20 mouse cellular contexts compared by ENCODE assay signal in genomic region chr6:115315770-115316169, GRCm38 (mm10). TPM values are rescaled to one million over a fixed set of nuclear protein-coding genes. Genes with fewer than 3 reads are reported as not detected.
A peak's percentile ranks its signal among the peaks of the same experiment; 100 is the strongest.
DNase-seq lines count a peak whose midpoint lies in the region; ATAC-seq and TF ChIP-seq lines count a peak whose summit lies in the region.
"Had no signal": no experiment of that assay in that cellular context is flagged by ENCODE, and none has a peak within 500 bp of the region (broad histone marks: within the 10 kb centered on the region; RNA-seq: fewer than 3 reads in every experiment).

No protein-coding gene starts in this region.

- no peaks in the 10 kb centered on the region for H3K27me3 ChIP-seq in Patski
- H3K27me3 ChIP-seq in intestine, embryonic 15.5 days (replicated peaks): no peaks in the 10 kb centered on the region
- no peaks in the 10 kb centered on the region for H3K27me3 ChIP-seq in stomach, embryonic 15.5 days (replicated peaks)
- H3K27me3 ChIP-seq: embryonic facial prominence, embryonic 12.5 days; hindbrain, embryonic 13.5 days; midbrain, embryonic 15.5 days had no signal

- no peak for TF ChIP-seq CTCF in Patski (IDR thresholded peaks at IDR 0.05)

- no peak overlapping the region for H3K4me2 ChIP-seq in intestine, embryonic 15.5 days (replicated peaks)
- H3K4me2 ChIP-seq in stomach, embryonic 15.5 days: no peak overlapping the region
- H3K4me2 ChIP-seq: embryonic facial prominence, embryonic 12.5 days; heart, embryonic 11.5 days; hindbrain, embryonic 13.5 days; midbrain, embryonic 15.5 days had no signal

- H3K9ac ChIP-seq in intestine, embryonic 15.5 days: no peak overlapping the region
- H3K9ac ChIP-seq in stomach, embryonic 15.5 days: no peak overlapping the region
- H3K9ac ChIP-seq: embryonic facial prominence, embryonic 12.5 days; hindbrain, embryonic 13.5 days; midbrain, embryonic 15.5 days had no signal

- 0 out of 2 replicates have a peak, but pooled peaks cover 4% of the 10 kb centered on the region for H3K4me1 ChIP-seq in intestine, embryonic 15.5 days (replicated peaks)
- H3K4me1 ChIP-seq in stomach, embryonic 15.5 days: 0 out of 2 replicates have a peak, but pooled peaks cover 5% of the 10 kb centered on the region
- H3K4me1 ChIP-seq: embryonic facial prominence, embryonic 12.5 days; midbrain, embryonic 15.5 days had no signal

- no peak overlapping the region for H3K4me3 ChIP-seq in intestine, embryonic 15.5 days (replicated peaks)
- no peak overlapping the region for H3K4me3 ChIP-seq in stomach, embryonic 15.5 days (replicated peaks)
- H3K4me3 ChIP-seq: embryonic facial prominence, embryonic 12.5 days; hindbrain, embryonic 13.5 days; midbrain, embryonic 15.5 days had no signal

- no peaks in the 10 kb centered on the region for H3K36me3 ChIP-seq in intestine, embryonic 15.5 days
- no peaks in the 10 kb centered on the region for H3K36me3 ChIP-seq in stomach, embryonic 15.5 days
- H3K36me3 ChIP-seq: embryonic facial prominence, embryonic 12.5 days; hindbrain, embryonic 13.5 days; midbrain, embryonic 15.5 days had no signal

- 0 out of 2 replicates have a peak overlapping the region, but pooled peaks have one; percentile 5 for H3K27ac ChIP-seq in intestine, embryonic 15.5 days
- no peak overlapping the region for H3K27ac ChIP-seq in stomach, embryonic 15.5 days
- H3K27ac ChIP-seq: embryonic facial prominence, embryonic 12.5 days; hindbrain, embryonic 13.5 days; midbrain, embryonic 15.5 days had no signal

- in situ Hi-C loops in Patski (cut with MboI; ENCODE audit: low pct_unique_long_range_greater_than_20kb): no loop called here

- H3K9me3 ChIP-seq in intestine, embryonic 15.5 days: no peaks in the 10 kb centered on the region
- H3K9me3 ChIP-seq in stomach, embryonic 15.5 days: no peaks in the 10 kb centered on the region
- H3K9me3 ChIP-seq: embryonic facial prominence, embryonic 12.5 days; hindbrain, embryonic 13.5 days; midbrain, embryonic 15.5 days had no signal

- POLR2A ChIA-PET in Patski (lab: Charles Lee): interaction anchor here (0.6 kb wide), 1 partner anchor 65 kb away, joined by 3 read pairs; no protein-coding TSS in a partner anchor

- 59% methylated on average over 4 of the region's 4 CpGs for WGBS in intestine, embryonic 15.5 days
- WGBS in stomach, embryonic 15.5 days: 76% methylated on average over 4 of the region's 4 CpGs

- no peak for DNase-seq in frontal cortex, postnatal 25 days (ENCODE audit: low spot score in 2 of 2)
- DNase-seq in Patski (ENCODE audit: low read depth, low spot score) (no peak), MN1 (ENCODE audit: low spot score) (no peak)
- no peak for DNase-seq in right cerebral cortex, adult 18-20 months
- DNase-seq: cerebellum, postnatal 14 days; gastrocnemius, postnatal 14 days; heart, postnatal 14 days; kidney, adult 2 months; kidney, postnatal 14 days; lung, postnatal 4 days; spleen, adult 18-20 months had no signal

- CTCF ChIA-PET in Patski (lab: Charles Lee): interaction anchor here (1.0 to 1.5 kb wide), 4 partner anchors 25 to 59 kb away, joined by 3 to 8 read pairs (median 4); no protein-coding TSS in a partner anchor

- peak; percentile 32; the same call in 1 of the 2 replicates for ATAC-seq in frontal cortex, adult (ENCODE audit: low TSS enrichment)
- peak; percentile 29 for ATAC-seq in Patski
- ATAC-seq in intestine, embryonic 15.5 days: peak; percentile 94
- peak; percentile 73; the same call in 1 of the 2 replicates for ATAC-seq in stomach, embryonic 15.5 days (ENCODE audit: insufficient read depth, low FRiP score, low read depth)
- ATAC-seq in megakaryocyte-erythroid progenitor cell, adult 5-6 weeks (replicated peaks; ENCODE audit: low FRiP score, low TSS enrichment, poor library complexity, severe bottlenecking): no peak
- ATAC-seq: forebrain, embryonic 16.5 days; midbrain, embryonic 15.5 days had no signal

RNA-seq across cellular contexts. Expression of gene Pparg, which starts 45.0 kb away (rescaled TPM):
- 7.3 TPM for polyA plus RNA-seq in Patski (2021)
- 15.5 and 17.9 TPM in 2 replicates for polyA plus RNA-seq in intestine, embryonic 15.5 days (2015; fragmentation: Nextera tagmentation; extraction: Ambion mirVana)
- polyA plus RNA-seq in stomach, embryonic 15.5 days (2015; fragmentation: Nextera tagmentation; extraction: Ambion mirVana): 15.6 and 17.1 TPM in 2 replicates
- not detected in 2 replicates for total RNA-seq in megakaryocyte-erythroid progenitor cell, adult 5-6 weeks (2014; fragmentation: Nextera tagmentation)
- total RNA-seq in megakaryocyte-erythroid progenitor cell, adult 5-6 weeks (2017): not detected in 2 replicates
